Mouse (Mus musculus): Measurements from ENCODE around the gene Leap2. TPM values are rescaled to one million over a fixed set of nuclear protein-coding genes. Genes with fewer than 3 reads are reported as not detected.
"Not testable (repeated sequence)": the region's sequence is repeated elsewhere in the genome, so short reads cannot be mapped to it uniquely, and the experiment has no call there.

Gene Leap2
- polyA plus RNA-seq, 1 experiment from 2014 or later: not detected

DNA sequence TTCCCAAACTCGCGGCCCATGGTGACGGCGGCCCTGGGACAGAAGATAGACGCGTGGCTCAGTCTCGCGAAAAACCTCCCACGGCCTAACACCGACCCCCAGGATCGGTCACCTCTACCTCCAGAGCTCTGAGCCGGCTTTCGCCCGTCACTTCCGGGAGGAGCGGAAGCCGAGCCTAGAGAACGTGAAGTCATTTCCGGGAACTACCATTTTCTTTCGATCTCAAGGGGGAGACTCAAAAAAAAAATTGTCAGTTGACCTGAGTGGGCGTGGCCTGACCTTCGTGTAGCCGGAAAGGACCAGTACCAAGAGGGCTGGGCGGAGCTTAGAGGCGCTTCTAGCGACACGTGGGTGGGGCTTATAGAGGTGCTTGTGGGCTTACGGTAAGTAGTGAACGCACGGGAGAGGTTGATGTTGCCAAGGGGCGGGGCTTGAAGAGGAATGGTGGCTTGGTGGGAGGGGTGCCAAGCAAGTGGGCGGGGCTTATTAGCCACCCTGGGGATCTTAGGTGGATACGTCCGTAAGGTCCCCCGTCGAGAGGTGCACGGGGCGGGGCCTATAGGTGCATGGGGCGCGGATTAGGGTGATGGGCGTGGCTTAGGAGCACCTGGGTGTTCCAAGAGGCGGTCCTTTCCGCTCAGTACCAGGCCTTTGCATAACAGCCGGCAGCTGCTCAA lies 7.8 kb upstream of the Leap2 start, which contains the start of the genes Uqcrq and Gdf9:
TSS of gene Uqcrq (minus strand) at position 162 of the 677 bp plus-strand sequence.
TSS of gene Gdf9 (plus strand) at position 354 of the 677 bp plus-strand sequence.
- peak within 1 kb of the TSS; percentile 79 for H3K4me3 ChIP-seq (ENCODE audit: low read length)
- WGBS: under 1% methylated on average over 44 of the region's 44 CpGs
- H3K4me2 ChIP-seq (replicated peaks; ENCODE audit: low read depth, low read length): peak within 1 kb of the TSS; percentile 76
- no peaks in the 10 kb centered on the region for H3K9me3 ChIP-seq (ENCODE audit: control insufficient read depth, low read length)
- H3K9ac ChIP-seq (ENCODE audit: low read depth, low read length): peak within 1 kb of the TSS; percentile 92
- H3K4me1 ChIP-seq (ENCODE audit: control insufficient read depth, insufficient read depth, low read length): peaks cover 11% of the 10 kb centered on the region; the same call in 1 of the 2 replicates
- H3K36me3 ChIP-seq (ENCODE audit: control insufficient read depth, insufficient read depth, low read length): peaks cover 10% of the 10 kb centered on the region
- H3K27ac ChIP-seq (ENCODE audit: low read depth, low read length): peak within 1 kb of the TSS; percentile 12
- ATAC-seq (ENCODE audit: low FRiP score, low TSS enrichment): peak; percentile 97
- H3K27me3 ChIP-seq (ENCODE audit: control insufficient read depth, insufficient read depth, low read length): no peaks in the 10 kb centered on the region

DNA sequence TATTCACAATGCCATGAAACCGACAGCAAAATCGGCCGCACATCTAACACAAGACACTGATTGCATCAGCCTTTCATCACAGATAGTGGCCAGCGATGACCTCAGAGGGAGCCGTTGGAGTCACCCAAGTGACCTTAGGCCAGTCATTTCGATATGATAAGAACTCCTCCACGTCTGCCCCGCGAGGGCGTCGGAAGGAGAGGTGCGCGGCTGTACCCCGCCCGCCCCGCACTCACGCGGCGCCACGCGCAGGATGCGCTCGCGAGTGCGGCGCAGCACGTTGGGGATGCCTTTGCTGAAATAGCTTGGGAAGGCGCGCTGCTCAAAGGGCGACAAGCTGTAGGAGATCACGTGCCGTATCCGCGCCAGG lies 7.3 kb upstream of the Leap2 start:
- WGBS: under 1% methylated on average over 34 of the region's 34 CpGs
- no peaks in the 10 kb centered on the region for H3K27me3 ChIP-seq (ENCODE audit: control insufficient read depth, insufficient read depth, low read length)
- ATAC-seq (ENCODE audit: low FRiP score, low TSS enrichment): peak; percentile 43; the same call in 1 of the 2 replicates

DNA sequence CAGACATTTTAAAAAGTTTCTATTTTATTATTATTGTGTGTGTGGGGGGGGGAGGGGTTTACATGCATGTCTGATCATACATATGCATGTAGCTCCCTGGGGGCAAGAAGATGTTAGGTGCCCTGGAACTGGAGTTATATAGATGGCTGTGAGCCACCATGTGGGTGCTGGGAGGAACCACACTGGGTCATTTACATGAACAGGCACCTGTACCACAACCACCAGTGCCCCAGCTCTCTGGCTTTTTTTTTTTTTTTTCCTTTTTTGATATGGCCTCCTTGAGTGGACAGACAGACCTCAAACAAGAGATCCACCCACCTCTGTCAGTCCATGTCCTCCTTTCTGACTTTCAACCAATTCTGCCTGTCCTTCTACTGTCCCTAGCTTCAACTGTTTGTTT lies 6.2 kb upstream of the Leap2 start:
- Histone ChIP-seq H3K36me3 (ENCODE audit: control insufficient read depth, insufficient read depth, low read length) (peaks cover 10% of the 10 kb centered on the region), H3K9ac (ENCODE audit: low read depth, low read length) (no peak overlapping the region), H3K27ac (ENCODE audit: low read depth, low read length) (no peak overlapping the region), H3K4me1 (ENCODE audit: control insufficient read depth, insufficient read depth, low read length) (peaks cover 11% of the 10 kb centered on the region; the same call in 1 of the 2 replicates), H3K27me3 (ENCODE audit: control insufficient read depth, insufficient read depth, low read length) (no peaks in the 10 kb centered on the region), H3K4me2 (replicated peaks; ENCODE audit: low read depth, low read length) (no peak overlapping the region; the same call in 1 of the 2 replicates), H3K9me3 (ENCODE audit: control insufficient read depth, low read length) (no peaks in the 10 kb centered on the region), H3K4me3 (ENCODE audit: low read length) (peak overlapping the region; percentile 79; the same call in 1 of the 2 replicates)
- ATAC-seq (ENCODE audit: low FRiP score, low TSS enrichment): no peak

More for the DNA sequence above, 7.3 kb upstream of the Leap2 start:
- peak overlapping the region; percentile 10; the same call in 1 of the 2 replicates for H3K27ac ChIP-seq (ENCODE audit: low read depth, low read length)
- peak overlapping the region; percentile 79 for H3K4me3 ChIP-seq (ENCODE audit: low read length)
- H3K4me1 ChIP-seq (ENCODE audit: control insufficient read depth, insufficient read depth, low read length): peaks cover 11% of the 10 kb centered on the region; the same call in 1 of the 2 replicates
- no peaks in the 10 kb centered on the region for H3K9me3 ChIP-seq (ENCODE audit: control insufficient read depth, low read length)
- peaks cover 10% of the 10 kb centered on the region for H3K36me3 ChIP-seq (ENCODE audit: control insufficient read depth, insufficient read depth, low read length)
- peak overlapping the region; percentile 76 for H3K4me2 ChIP-seq (replicated peaks; ENCODE audit: low read depth, low read length)
- H3K9ac ChIP-seq (ENCODE audit: low read depth, low read length): peak overlapping the region; percentile 92

DNA sequence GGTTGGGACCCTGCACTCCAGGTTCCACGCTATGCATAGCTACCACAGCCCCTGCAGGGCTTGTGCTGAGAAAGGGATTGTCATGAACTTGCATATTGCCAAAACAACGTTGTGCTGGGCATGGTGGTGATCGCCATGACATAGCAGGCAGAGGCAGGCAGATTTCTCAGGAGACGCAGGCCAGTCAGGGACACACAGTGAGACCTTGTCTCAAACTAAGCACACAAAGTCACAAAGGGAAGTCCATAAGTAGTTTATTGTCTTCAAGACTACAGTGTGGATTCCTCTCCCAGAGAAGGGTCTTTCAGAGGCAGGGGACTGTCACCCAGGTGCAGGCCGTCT lies 5.7 kb upstream of the Leap2 start:
- ATAC-seq (ENCODE audit: low FRiP score, low TSS enrichment): no peak
- no peak overlapping the region for H3K9ac ChIP-seq (ENCODE audit: low read depth, low read length)
- H3K9me3 ChIP-seq (ENCODE audit: control insufficient read depth, low read length): no peaks in the 10 kb centered on the region
- H3K27ac ChIP-seq (ENCODE audit: low read depth, low read length): no peak overlapping the region
- peaks cover 10% of the 10 kb centered on the region for H3K36me3 ChIP-seq (ENCODE audit: control insufficient read depth, insufficient read depth, low read length)
- no peaks in the 10 kb centered on the region for H3K27me3 ChIP-seq (ENCODE audit: control insufficient read depth, insufficient read depth, low read length)
- H3K4me1 ChIP-seq (ENCODE audit: control insufficient read depth, insufficient read depth, low read length): peaks cover 11% of the 10 kb centered on the region; the same call in 1 of the 2 replicates
- H3K4me2 ChIP-seq (replicated peaks; ENCODE audit: low read depth, low read length): no peak overlapping the region
- H3K4me3 ChIP-seq (ENCODE audit: low read length): no peak overlapping the region
- WGBS: 94% methylated on average over 5 of the region's 5 CpGs

DNA sequence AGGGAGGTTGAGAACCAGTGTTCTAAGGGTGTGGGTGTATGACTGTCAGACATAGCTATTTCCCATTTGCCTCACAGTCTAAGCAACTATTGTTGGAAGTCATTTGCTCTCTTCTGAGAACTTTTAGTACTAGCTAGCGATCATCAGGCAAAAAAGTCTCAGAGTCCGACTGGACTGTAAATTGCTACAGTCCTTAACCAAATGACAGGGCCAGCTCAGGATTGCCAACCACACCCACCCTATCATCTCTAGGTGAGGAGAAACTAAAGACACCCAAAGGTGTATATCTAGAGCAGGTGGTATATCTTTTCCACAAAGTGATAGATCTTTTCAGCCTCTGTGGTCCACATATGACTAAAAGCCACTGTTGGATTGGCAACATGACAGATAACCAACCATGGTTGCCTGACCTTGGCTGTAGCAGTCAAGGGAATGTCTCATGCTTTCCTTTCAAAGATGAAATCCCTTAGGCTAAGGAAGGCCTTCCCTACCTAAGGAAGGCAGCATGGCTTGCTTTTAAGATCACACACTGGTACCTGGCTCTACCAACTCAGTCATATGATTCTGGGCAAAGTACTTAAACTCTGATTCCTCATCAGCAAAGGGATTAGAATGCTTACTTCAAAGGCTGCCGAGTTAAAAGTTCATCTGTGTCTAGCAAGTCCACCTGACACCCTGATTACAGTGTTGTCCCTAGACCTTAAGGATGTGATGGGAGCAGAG lies 5.2 kb upstream of the Leap2 start:
- no peak overlapping the region for H3K4me2 ChIP-seq (replicated peaks; ENCODE audit: low read depth, low read length)
- 95% methylated on average over 3 of the region's 3 CpGs for WGBS
- no peaks in the 10 kb centered on the region for H3K27me3 ChIP-seq (ENCODE audit: control insufficient read depth, insufficient read depth, low read length)
- ATAC-seq (ENCODE audit: low FRiP score, low TSS enrichment): no peak
- H3K9ac ChIP-seq (ENCODE audit: low read depth, low read length): no peak overlapping the region
- H3K36me3 ChIP-seq (ENCODE audit: control insufficient read depth, insufficient read depth, low read length): peaks cover 10% of the 10 kb centered on the region
- no peaks in the 10 kb centered on the region for H3K9me3 ChIP-seq (ENCODE audit: control insufficient read depth, low read length)
- no peak overlapping the region for H3K27ac ChIP-seq (ENCODE audit: low read depth, low read length)
- H3K4me3 ChIP-seq (ENCODE audit: low read length): no peak overlapping the region
- peaks cover 11% of the 10 kb centered on the region; the same call in 1 of the 2 replicates for H3K4me1 ChIP-seq (ENCODE audit: control insufficient read depth, insufficient read depth, low read length)

DNA sequence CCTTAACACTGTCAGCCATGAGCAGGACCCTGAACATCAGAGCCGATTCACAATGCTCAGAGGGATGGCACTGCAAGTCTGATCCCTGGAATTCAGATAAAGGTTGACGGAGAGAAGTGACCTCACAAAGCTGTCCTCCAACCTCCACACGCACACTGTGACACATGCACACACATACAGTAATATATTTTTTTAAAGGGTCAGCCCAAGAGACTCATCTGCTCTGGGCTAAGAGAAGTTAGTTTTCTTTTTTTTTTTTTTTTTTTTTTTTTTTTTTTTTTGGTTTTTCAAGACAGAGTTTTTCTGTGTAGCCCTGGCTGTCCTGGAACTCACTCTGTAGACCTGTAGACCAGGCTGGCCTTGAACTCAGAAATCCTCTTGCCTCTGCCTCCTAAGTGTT lies 3.9 kb upstream of the Leap2 start:
- H3K36me3 ChIP-seq (ENCODE audit: control insufficient read depth, insufficient read depth, low read length); H3K4me2 ChIP-seq (replicated peaks; ENCODE audit: low read depth, low read length); H3K4me3 ChIP-seq (ENCODE audit: low read length); H3K9ac ChIP-seq (ENCODE audit: low read depth, low read length); H3K27ac ChIP-seq (ENCODE audit: low read depth, low read length); H3K9me3 ChIP-seq (ENCODE audit: control insufficient read depth, low read length); H3K27me3 ChIP-seq (ENCODE audit: control insufficient read depth, insufficient read depth, low read length); ATAC-seq (ENCODE audit: low FRiP score, low TSS enrichment): not testable (repeated sequence)
- 83% methylated on average over 3 of the region's 3 CpGs for WGBS
- H3K4me1 ChIP-seq (ENCODE audit: control insufficient read depth, insufficient read depth, low read length): peaks cover 11% of the 10 kb centered on the region; the same call in 1 of the 2 replicates

DNA sequence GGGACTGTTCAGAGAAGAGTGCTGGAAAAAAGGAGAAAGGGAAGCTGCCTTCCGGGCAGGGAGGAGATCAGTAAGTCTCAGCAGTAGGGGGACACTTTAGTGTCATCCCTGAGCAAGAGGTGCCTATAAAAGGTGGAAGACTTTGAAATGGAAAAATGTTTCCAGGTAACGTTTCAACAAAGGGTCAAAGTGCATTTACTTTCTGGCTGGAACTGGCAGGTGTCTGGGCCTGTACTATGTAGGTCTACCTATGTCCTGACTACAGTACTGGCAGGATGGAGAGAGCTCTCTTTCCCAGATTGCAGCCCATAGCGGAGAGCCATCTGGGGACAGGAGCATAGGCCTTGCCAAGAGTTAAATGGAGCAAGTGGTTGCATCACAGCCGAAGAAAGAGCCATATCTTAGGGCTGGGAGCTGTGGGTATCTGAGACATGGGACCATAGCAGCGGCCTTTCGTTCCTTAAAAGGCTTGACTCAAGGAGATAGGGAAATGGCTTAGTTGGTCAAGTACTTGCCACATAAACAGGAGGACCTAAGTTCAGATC lies 2.8 kb upstream of the Leap2 start:
- peaks cover 6% of the 10 kb centered on the region; the same call in 1 of the 2 replicates for H3K4me1 ChIP-seq (ENCODE audit: control insufficient read depth, insufficient read depth, low read length)
- no peaks in the 10 kb centered on the region for H3K27me3 ChIP-seq (ENCODE audit: control insufficient read depth, insufficient read depth, low read length)
- no peak overlapping the region for H3K4me3 ChIP-seq (ENCODE audit: low read length)
- no peak overlapping the region for H3K9ac ChIP-seq (ENCODE audit: low read depth, low read length)
- no peak overlapping the region for H3K4me2 ChIP-seq (replicated peaks; ENCODE audit: low read depth, low read length)
- 81% methylated on average over 6 of the region's 6 CpGs for WGBS
- H3K27ac ChIP-seq (ENCODE audit: low read depth, low read length): no peak overlapping the region
- H3K9me3 ChIP-seq (ENCODE audit: control insufficient read depth, low read length): no peaks in the 10 kb centered on the region
- no peak for ATAC-seq (ENCODE audit: low FRiP score, low TSS enrichment)
- peaks cover 13% of the 10 kb centered on the region for H3K36me3 ChIP-seq (ENCODE audit: control insufficient read depth, insufficient read depth, low read length)

DNA sequence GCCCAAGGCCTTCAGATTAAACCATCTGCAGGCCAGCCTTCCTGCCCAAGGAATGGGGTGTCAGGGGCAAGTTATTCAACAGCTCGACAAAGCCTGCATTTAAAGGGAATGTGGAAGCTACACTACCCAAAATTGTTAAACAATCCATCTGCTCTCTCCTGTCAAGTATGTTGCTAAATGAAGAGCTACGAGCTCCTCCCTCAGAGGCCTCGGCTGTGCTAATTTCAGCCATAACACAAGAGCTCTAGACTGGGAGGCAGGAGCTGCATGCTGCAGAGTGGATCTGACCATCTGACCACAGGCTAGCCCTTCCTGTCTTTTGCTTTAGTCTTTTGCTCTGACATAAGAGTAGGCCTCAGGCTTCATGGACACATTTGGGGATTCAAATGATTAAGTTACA lies 2.3 kb upstream of the Leap2 start:
- peaks cover 6% of the 10 kb centered on the region; the same call in 1 of the 2 replicates for H3K4me1 ChIP-seq (ENCODE audit: control insufficient read depth, insufficient read depth, low read length)
- no peak for ATAC-seq (ENCODE audit: low FRiP score, low TSS enrichment)
- WGBS: 49% methylated on average over 3 of the region's 3 CpGs

DNA sequence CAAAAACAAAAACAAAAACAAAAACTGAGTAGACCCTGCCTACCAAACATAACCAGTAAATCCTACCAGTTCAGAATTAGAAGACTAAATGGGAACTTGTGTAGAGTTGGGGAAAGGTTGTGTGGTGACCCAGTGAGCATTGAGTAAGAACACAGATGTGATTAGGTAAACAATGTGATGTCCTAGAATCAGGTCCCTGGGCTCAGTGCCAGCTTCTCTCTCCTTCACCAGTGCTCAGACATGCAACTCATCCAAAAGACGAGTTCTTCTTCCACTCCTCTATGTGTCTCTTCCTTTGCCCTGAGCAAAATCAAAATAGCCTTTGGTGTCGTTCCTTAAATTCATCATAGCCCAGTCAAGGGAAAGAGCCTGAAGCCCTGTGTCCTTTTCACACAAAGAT lies 1.9 kb upstream of the Leap2 start:
- Histone ChIP-seq H3K4me3 (ENCODE audit: low read length) (no peak overlapping the region), H3K9me3 (ENCODE audit: control insufficient read depth, low read length) (no peaks in the 10 kb centered on the region), H3K36me3 (ENCODE audit: control insufficient read depth, insufficient read depth, low read length) (peaks cover 16% of the 10 kb centered on the region), H3K4me2 (replicated peaks; ENCODE audit: low read depth, low read length) (no peak overlapping the region), H3K27me3 (ENCODE audit: control insufficient read depth, insufficient read depth, low read length) (no peaks in the 10 kb centered on the region), H3K9ac (ENCODE audit: low read depth, low read length) (no peak overlapping the region), H3K27ac (ENCODE audit: low read depth, low read length) (no peak overlapping the region), H3K4me1 (ENCODE audit: control insufficient read depth, insufficient read depth, low read length) (peaks cover 5% of the 10 kb centered on the region; the same call in 1 of the 2 replicates)
- ATAC-seq (ENCODE audit: low FRiP score, low TSS enrichment): no peak
- WGBS: 78% methylated on average over 2 of the region's 2 CpGs

More for the DNA sequence above, 2.3 kb upstream of the Leap2 start:
- no peak overlapping the region for H3K9ac ChIP-seq (ENCODE audit: low read depth, low read length)
- no peak overlapping the region for H3K4me3 ChIP-seq (ENCODE audit: low read length)
- H3K9me3 ChIP-seq (ENCODE audit: control insufficient read depth, low read length): no peaks in the 10 kb centered on the region
- H3K36me3 ChIP-seq (ENCODE audit: control insufficient read depth, insufficient read depth, low read length): peaks cover 13% of the 10 kb centered on the region
- H3K27ac ChIP-seq (ENCODE audit: low read depth, low read length): no peak overlapping the region
- H3K4me2 ChIP-seq (replicated peaks; ENCODE audit: low read depth, low read length): no peak overlapping the region
- no peaks in the 10 kb centered on the region for H3K27me3 ChIP-seq (ENCODE audit: control insufficient read depth, insufficient read depth, low read length)
